Mouse (Mus musculus) cerebellum, postnatal 25 days (tissue): Measurements from ENCODE around the gene Sept4.

Source experiments
- DNase-seq, 2 experiments: peaks; one replicate each; pipeline ENCODE4 v3.0.0; 2021; ENCODE audit warnings: mixed read lengths in 2 of 2

Sept4 gene

GRCm38 (mm10) chr11:87568255-87568953 is at the start of gene Sept4:
TSS of gene Sept4 (plus strand) at chr11:87568903.
- DNase-seq, result no peak

GRCm38 (mm10) chr11:87519260-87519659 is 49.4 kb upstream of the Sept4 start:
- peak; percentile 27 to 56 for DNase-seq

- no peak for DNase-seq
Observed at GRCm38 (mm10) chr11:87523466-87523865, 45.2 kb upstream of the Sept4 start.

- DNase-seq, result no peak
Observed at GRCm38 (mm10) chr11:87523967-87524366, 44.7 kb upstream of the Sept4 start.

- DNase-seq, result no peak
Observed at GRCm38 (mm10) chr11:87524780-87525179, 43.9 kb upstream of the Sept4 start.

- no peak for DNase-seq
Observed at GRCm38 (mm10) chr11:87527364-87527763, 41.3 kb upstream of the Sept4 start.

GRCm38 (mm10) chr11:87527990-87528389 is 40.7 kb upstream of the Sept4 start:
- DNase-seq, result no peak

GRCm38 (mm10) chr11:87531695-87532094 is 37.0 kb upstream of the Sept4 start:
- DNase-seq, result no peak

GRCm38 (mm10) chr11:87542285-87542684 is 26.4 kb upstream of the Sept4 start:
- peak; percentile 13 to 26 for DNase-seq

GRCm38 (mm10) chr11:87542906-87543305 is 25.8 kb upstream of the Sept4 start:
- DNase-seq, result peak; percentile 65 to 70

- DNase-seq, result no peak
Observed at GRCm38 (mm10) chr11:87553342-87553741, 15.4 kb upstream of the Sept4 start.

- DNase-seq, result peak in 1 of 2 experiments; percentile 36
Observed at GRCm38 (mm10) chr11:87554386-87554785, 14.3 kb upstream of the Sept4 start.

GRCm38 (mm10) chr11:87555106-87555703 is 13.5 kb upstream of the Sept4 start:
- no peak for DNase-seq

- no peak for DNase-seq
Observed at GRCm38 (mm10) chr11:87561208-87561607, 7.5 kb upstream of the Sept4 start.

GRCm38 (mm10) chr11:87566501-87566900 is 2.2 kb upstream of the Sept4 start, which contains the start of gene Gm11492:
TSS of gene Gm11492 (plus strand) at chr11:87566653.
- DNase-seq, result no peak

GRCm38 (mm10) chr11:87570743-87571142 is 2.0 kb downstream of the Sept4 start:
- DNase-seq, result no peak

GRCm38 (mm10) chr11:87571361-87571950 is 2.8 kb downstream of the Sept4 start:
- DNase-seq, result no peak

GRCm38 (mm10) chr11:87573751-87574150 is 5.0 kb downstream of the Sept4 start:
- no peak for DNase-seq

GRCm38 (mm10) chr11:87574520-87575180 is 5.9 kb downstream of the Sept4 start:
- no peak for DNase-seq

GRCm38 (mm10) chr11:87577601-87578248 is 9.0 kb downstream of the Sept4 start:
- DNase-seq, result no peak

- peak; percentile 90 to 95 for DNase-seq
Observed at GRCm38 (mm10) chr11:87578249-87578962, 9.7 kb downstream of the Sept4 start.

- peak; percentile 69 to 70 for DNase-seq
Observed at GRCm38 (mm10) chr11:87578963-87579601, 10.4 kb downstream of the Sept4 start.
